14 mouse cellular contexts compared by ENCODE assay signal in genomic region chr12:73670739-73671138, GRCm38 (mm10).
DNase-seq lines count a peak whose midpoint lies in the region; ATAC-seq and TF ChIP-seq lines count a peak whose summit lies in the region.
"Had no signal": no experiment of that assay in that cellular context is flagged by ENCODE, and none has a peak within 500 bp of the region (broad histone marks: within the 10 kb centered on the region; RNA-seq: fewer than 3 reads in every experiment).

No protein-coding gene starts in this region.

- no peak overlapping the region for H3K9ac ChIP-seq in lung, embryonic 14.5 days
- H3K9ac ChIP-seq in neural tube, embryonic 15.5 days (replicated peaks), result no peak overlapping the region
- H3K9ac ChIP-seq: hindbrain, embryonic 13.5 days; neural tube, embryonic 12.5 days had no signal

- H3K27me3 ChIP-seq in lung, embryonic 14.5 days (ENCODE audit: insufficient read depth, low read length), result no peaks in the 10 kb centered on the region
- no peaks in the 10 kb centered on the region for H3K27me3 ChIP-seq in neural tube, embryonic 15.5 days (replicated peaks)
- H3K27me3 ChIP-seq: hindbrain, embryonic 13.5 days; neural tube, embryonic 12.5 days had no signal

- no peak overlapping the region for H3K4me2 ChIP-seq in lung, embryonic 14.5 days
- no peak overlapping the region for H3K4me2 ChIP-seq in neural tube, embryonic 15.5 days
- H3K4me2 ChIP-seq: hindbrain, embryonic 13.5 days; liver, embryonic 11.5 days; neural tube, embryonic 12.5 days had no signal

- ATAC-seq in lung, embryonic 14.5 days (ENCODE audit: insufficient read depth), result no peak; the same call in 1 of the 2 replicates
- no peak for ATAC-seq in neural tube, embryonic 15.5 days (ENCODE audit: low FRiP score)

- DNase-seq in heart, adult 8-10 months (ENCODE audit: low spot score), result peak; percentile 41
- DNase-seq in heart, postnatal 25 days (ENCODE audit: low spot score), result no peak
- DNase-seq in lung, embryonic 14.5 days, result peak; percentile 26
- DNase-seq in lung, adult 18-20 months, result no peak
- no peak for DNase-seq in frontal cortex, adult 2 months (ENCODE audit: extremely low spot score in 1 of 2, low spot score in 1 of 2)
- DNase-seq: gastrocnemius, postnatal 10 days; right cerebral cortex, adult 18-20 months; thymus, postnatal 14 days had no signal

- TF ChIP-seq POLR2A in bone marrow macrophage, adult 2 months (IDR thresholded peaks at IDR 0.05; ENCODE audit: borderline replicate concordance, low read depth, low read length), result no peak

- intact Hi-C loops in heart, postnatal 25 days (cut with DNase I), result loop anchor here (5.0 kb wide), 2 partner anchors 38 to 78 kb away; no protein-coding TSS in a partner anchor

- no peak for TF ChIP-seq CTCF in lung, embryonic 14.5 days (IDR thresholded peaks at IDR 0.05; ENCODE audit: low read depth)
- TF ChIP-seq CTCF in bone marrow macrophage, adult 2 months (IDR thresholded peaks at IDR 0.05; ENCODE audit: low read depth, low read length), result no peak

- H3K27ac ChIP-seq in lung, embryonic 14.5 days (ENCODE audit: low read depth), result peak overlapping the region; percentile 10; the same call in 1 of the 2 replicates
- H3K27ac ChIP-seq in bone marrow macrophage, adult 2 months (ENCODE audit: insufficient read depth, low read depth, low read length), result peak overlapping the region; percentile 78
- H3K27ac ChIP-seq in neural tube, embryonic 15.5 days (replicated peaks), result 0 out of 2 replicates have a peak overlapping the region, but pooled peaks have one; percentile 38
- H3K27ac ChIP-seq: hindbrain, embryonic 13.5 days; neural tube, embryonic 12.5 days had no signal

- no peaks in the 10 kb centered on the region for H3K36me3 ChIP-seq in lung, embryonic 14.5 days (ENCODE audit: insufficient read depth)
- no peaks in the 10 kb centered on the region for H3K36me3 ChIP-seq in neural tube, embryonic 15.5 days
- H3K36me3 ChIP-seq: hindbrain, embryonic 13.5 days; neural tube, embryonic 12.5 days had no signal

- H3K9me3 ChIP-seq in lung, embryonic 14.5 days (ENCODE audit: low read depth, low read length), result no peaks in the 10 kb centered on the region
- no peaks in the 10 kb centered on the region for H3K9me3 ChIP-seq in neural tube, embryonic 15.5 days (replicated peaks)
- H3K9me3 ChIP-seq: hindbrain, embryonic 13.5 days; megakaryocyte, embryonic 14.5 days; neural tube, embryonic 12.5 days had no signal

- no peaks in the 10 kb centered on the region for H3K4me1 ChIP-seq in lung, embryonic 14.5 days (ENCODE audit: insufficient read depth)
- H3K4me1 ChIP-seq in bone marrow macrophage, adult 2 months (ENCODE audit: control insufficient read depth, insufficient read depth, low read length), result peaks cover 85% of the 10 kb centered on the region
- H3K4me1 ChIP-seq in neural tube, embryonic 15.5 days, result peaks cover 20% of the 10 kb centered on the region

- H3K4me3 ChIP-seq in lung, embryonic 14.5 days (ENCODE audit: low read depth, low read length), result no peak overlapping the region
- H3K4me3 ChIP-seq in bone marrow macrophage, adult 2 months (ENCODE audit: insufficient read depth, low read length), result no peak overlapping the region
- no peak overlapping the region for H3K4me3 ChIP-seq in neural tube, embryonic 15.5 days (replicated peaks)
- H3K4me3 ChIP-seq: hindbrain, embryonic 13.5 days; megakaryocyte, embryonic 14.5 days; neural tube, embryonic 12.5 days had no signal

- WGBS in lung, embryonic 14.5 days, result 48% methylated on average over 6 of the region's 6 CpGs
- WGBS in neural tube, embryonic 15.5 days, result 75% methylated on average over 6 of the region's 6 CpGs

Comparison
In these comparisons a context has a peak if more than half of its experiments do, and no peak if none do; other contexts are left out.
1. DNase-seq: peak in heart, adult 8-10 months (single experiment) and lung, embryonic 14.5 days (single experiment); none in heart, postnatal 25 days (single experiment), lung, adult 18-20 months (0 of 2) and frontal cortex, adult 2 months (0 of 2).
2. H3K27ac ChIP-seq: peak in every context shown above with its lines; median percentile 78 in bone marrow macrophage, adult 2 months; 38 in neural tube, embryonic 15.5 days; 10 in lung, embryonic 14.5 days.